In genomic region chrX:164258057-164258456, GRCm38 (mm10) we compare ENCODE assay signal across 17 mouse cellular contexts. TPM values are rescaled to one million over a fixed set of nuclear protein-coding genes. Genes with fewer than 3 reads are reported as not detected.
DNase-seq lines count a peak whose midpoint lies in the region; ATAC-seq and TF ChIP-seq lines count a peak whose summit lies in the region.
"Had no signal": no experiment of that assay in that cellular context is flagged by ENCODE, and none has a peak within 500 bp of the region (broad histone marks: within the 10 kb centered on the region; RNA-seq: fewer than 3 reads in every experiment).

Gene Bmx, minus strand, starts transcription at chrX:164258193.

- no peaks in the 10 kb centered on the region for H3K4me1 ChIP-seq in kidney, adult 2 months (ENCODE audit: control insufficient read depth, insufficient read depth, low read length)
- no peaks in the 10 kb centered on the region for H3K4me1 ChIP-seq in bone marrow, adult 2 months (ENCODE audit: control insufficient read depth, insufficient read depth, low read length)
- H3K4me1 ChIP-seq in heart, embryonic 13.5 days, result 0 out of 2 replicates have a peak, but pooled peaks cover 3% of the 10 kb centered on the region
- H3K4me1 ChIP-seq: embryonic facial prominence, embryonic 15.5 days; hindbrain, embryonic 10.5 days; kidney, embryonic 15.5 days had no signal

- H3K79me2 ChIP-seq in macrophage (ENCODE audit: inconsistent target), result no peaks in the 10 kb centered on the region

- no peak within 1 kb of the TSS for H3K4me3 ChIP-seq in kidney, adult 2 months (ENCODE audit: insufficient read depth, low read depth, low read length)
- peak within 1 kb of the TSS; percentile 63 for H3K4me3 ChIP-seq in bone marrow, adult 2 months (replicated peaks; ENCODE audit: control insufficient read depth, low read depth, low read length)
- H3K4me3 ChIP-seq in heart, embryonic 13.5 days, result peak within 1 kb of the TSS; percentile 33
- no peak within 1 kb of the TSS for H3K4me3 ChIP-seq in macrophage (ENCODE audit: inconsistent target)
- H3K4me3 ChIP-seq: embryonic facial prominence, embryonic 15.5 days; hindbrain, embryonic 10.5 days; kidney, embryonic 15.5 days had no signal

- 46% methylated on average over 8 of the region's 8 CpGs for WGBS in kidney, adult 2 months
- WGBS in bone marrow, adult 2 months, result 39% methylated on average over 8 of the region's 8 CpGs
- 32% methylated on average over 8 of the region's 8 CpGs for WGBS in heart, embryonic 13.5 days
- WGBS in macrophage (ENCODE audit: missing documents), result 42% methylated on average over 5 of the region's 8 CpGs

- peak within 1 kb of the TSS; percentile 48 for H3K4me2 ChIP-seq in heart, embryonic 13.5 days
- H3K4me2 ChIP-seq: embryonic facial prominence, embryonic 15.5 days; kidney, embryonic 15.5 days had no signal

- no peak for ATAC-seq in heart, embryonic 13.5 days (ENCODE audit: extremely low read depth, insufficient number of reproducible peaks, low FRiP score, low TSS enrichment)
- ATAC-seq: activated CD4-positive, CD25-positive, alpha-beta regulatory T cell, adult 4 months had no signal

- no peak for TF ChIP-seq POLR2A in kidney, adult 2 months (IDR thresholded peaks at IDR 0.05; ENCODE audit: low read depth, low read length)
- no peak for TF ChIP-seq POLR2A in bone marrow, adult 2 months (IDR thresholded peaks at IDR 0.05; ENCODE audit: borderline replicate concordance, control insufficient read depth, low read depth, low read length)

- no peaks in the 10 kb centered on the region for H3K36me3 ChIP-seq in kidney, adult 2 months (ENCODE audit: control insufficient read depth, insufficient read depth, low read length)
- H3K36me3 ChIP-seq in heart, embryonic 13.5 days, result no peaks in the 10 kb centered on the region
- H3K36me3 ChIP-seq in macrophage (ENCODE audit: inconsistent target), result no peaks in the 10 kb centered on the region
- H3K36me3 ChIP-seq: embryonic facial prominence, embryonic 15.5 days; hindbrain, embryonic 10.5 days; kidney, embryonic 15.5 days had no signal

- no peaks in the 10 kb centered on the region for H3K27me3 ChIP-seq in kidney, adult 2 months (replicated peaks; ENCODE audit: control insufficient read depth, insufficient read depth, low read length)
- no peaks in the 10 kb centered on the region; the same call in 1 of the 2 replicates for H3K27me3 ChIP-seq in heart, embryonic 13.5 days (replicated peaks)
- H3K27me3 ChIP-seq: embryonic facial prominence, embryonic 15.5 days had no signal

- H3K9ac ChIP-seq in heart, embryonic 13.5 days, result peak within 1 kb of the TSS; percentile 58
- H3K9ac ChIP-seq: embryonic facial prominence, embryonic 15.5 days; kidney, embryonic 15.5 days had no signal

- H3K9me3 ChIP-seq in heart, embryonic 13.5 days, result no peaks in the 10 kb centered on the region
- H3K9me3 ChIP-seq: embryonic facial prominence, embryonic 15.5 days; hindbrain, embryonic 10.5 days; kidney, embryonic 15.5 days had no signal

- H3K27ac ChIP-seq in kidney, adult 2 months (ENCODE audit: insufficient read depth, low read depth, low read length), result 0 out of 2 replicates have a peak within 1 kb of the TSS, but pooled peaks have one; percentile 23
- H3K27ac ChIP-seq in bone marrow, adult 2 months (ENCODE audit: control insufficient read depth, insufficient read depth, low read depth, low read length, poor library complexity), result peak within 1 kb of the TSS; percentile 76; the same call in 1 of the 2 replicates
- peak within 1 kb of the TSS; percentile 84 for H3K27ac ChIP-seq in heart, embryonic 13.5 days (replicated peaks)
- H3K27ac ChIP-seq in macrophage, result peak within 1 kb of the TSS; percentile 46
- H3K27ac ChIP-seq: embryonic facial prominence, embryonic 15.5 days; hindbrain, embryonic 10.5 days; kidney, embryonic 15.5 days; stomach, postnatal 0 days had no signal

- TF ChIP-seq CTCF in kidney, adult 2 months (conservative IDR thresholded peaks at IDR 0.05; ENCODE audit: insufficient read depth, insufficient read length, low read depth, low read length), result no peak
- no peak for TF ChIP-seq CTCF in bone marrow, adult 2 months (IDR thresholded peaks at IDR 0.05; ENCODE audit: control insufficient read depth, insufficient read depth, low read length)

- no peak for DNase-seq in kidney, adult 2 months
- DNase-seq in kidney, adult 9 months, result no peak
- DNase-seq in adrenal gland, adult 2 months, result no peak
- no peak for DNase-seq in spleen, postnatal 14 days (ENCODE audit: low spot score in 2 of 2)
- DNase-seq in testis, postnatal 10 days (ENCODE audit: low spot score), result no peak
- DNase-seq: cerebellum, adult 2 months; left cerebral cortex, postnatal 4 days; thymus, postnatal 25 days had no signal

RNA-seq across cellular contexts. Expression of gene Bmx, which starts in this region (rescaled TPM):
- 0.34 and 0.50 TPM in 2 replicates for polyA plus RNA-seq in kidney, adult 2 months (2012; rRNA removed)
- polyA plus RNA-seq in bone marrow, adult 2 months (2011; ENCODE audit: insufficient read depth, insufficient read length, low replicate concordance, missing spikeins), result 8.0 and 19.2 TPM in 2 replicates
- 5.8 and 5.9 TPM in 2 replicates for polyA plus RNA-seq in heart, embryonic 13.5 days (2015; fragmentation: Nextera tagmentation; extraction: Ambion mirVana)
- under 1 TPM in 1 of 26 experiments, not detected in 25; 0.38 TPM for total RNA-seq in macrophage (2018; cell fraction: chromatin; rRNA removed)
- under 1 TPM in 13 of 26 experiments, not detected in 13; 0.03 to 0.10 (median 0.06) TPM for total RNA-seq in macrophage (2018; cell fraction: cytosol; rRNA removed)
- total RNA-seq in macrophage (2018; cell fraction: nucleus; rRNA removed), result under 1 TPM in 4 of 26 experiments, not detected in 22; 0.24 to 0.39 (median 0.31) TPM
- 0.12 to 0.13 TPM in 2 of 3 replicates, not detected in the other for polyA plus RNA-seq in macrophage (2018)
- total RNA-seq in adrenal gland, adult 2 months (2021), result under 1 TPM; 0.17 to 0.66 TPM
- 0.03 TPM in 1 of 2 replicates, not detected in the other for polyA plus RNA-seq in adrenal gland, adult 2 months (2012; rRNA removed)
- polyA plus RNA-seq: activated CD4-positive, CD25-positive, alpha-beta regulatory T cell, adult 4 months; neural tube, embryonic 14.5 days had no signal

Comparison
In these comparisons a context has a peak if more than half of its experiments do, and no peak if none do; other contexts are left out.
1. H3K27ac ChIP-seq: peak in every context shown above with its lines; median percentile 84 in heart, embryonic 13.5 days; 76 in bone marrow, adult 2 months; 46 in macrophage; 23 in kidney, adult 2 months.
2. H3K4me3 ChIP-seq: peak in bone marrow, adult 2 months (single experiment) and heart, embryonic 13.5 days (single experiment); none in kidney, adult 2 months (single experiment) and macrophage (single experiment).